Mouse (Mus musculus) heart, embryonic 11.5 days (tissue): ENCODE results near the gene Gm20695. TPM values are rescaled to one million over a fixed set of nuclear protein-coding genes. Genes with fewer than 3 reads are reported as not detected.

Experiments
- ATAC-seq: fragments of 200-750 bp; cut with Nextera tagmentation; replicated peaks from 2 replicates; pipeline ENCODE4 v1.8.0; 2017; ENCODE audit warnings: moderate library complexity; ENCODE audit not compliant: insufficient number of reproducible peaks, low FRiP score, low TSS enrichment
- H3K27ac ChIP-seq: fragments of 300-500 bp; sonication (generic); 2 replicates; pipeline ENCODE4 v1.5.1; 2014; ENCODE audit warnings: mild to moderate bottlenecking, low read depth, low read length
- H3K27me3 ChIP-seq: fragments of 300-500 bp; sonication (generic); 2 replicates; pipeline ENCODE4 v1.6.1; 2014; ENCODE audit warnings: mild to moderate bottlenecking, low read length, mixed read lengths; ENCODE audit not compliant: control insufficient read depth, insufficient read depth
- H3K36me3 ChIP-seq: fragments of 300-500 bp; sonication (generic); 2 replicates; pipeline ENCODE4 v1.6.1; 2014; ENCODE audit warnings: mild to moderate bottlenecking, low read length, moderate library complexity, mixed read lengths; ENCODE audit not compliant: control insufficient read depth, insufficient read depth
- H3K4me1 ChIP-seq: fragments of 300-500 bp; sonication (generic); 2 replicates; pipeline ENCODE4 v1.6.1; 2014; ENCODE audit warnings: low read length; ENCODE audit not compliant: control insufficient read depth, insufficient read depth
- H3K4me2 ChIP-seq: fragments of 300-500 bp; sonication (generic); 2 replicates; pipeline ENCODE4 v1.6.1; 2014; ENCODE audit warnings: mild to moderate bottlenecking, moderate library complexity
- H3K4me3 ChIP-seq: fragments of 300-500 bp; sonication (generic); 2 replicates; pipeline ENCODE4 v1.5.1; 2014; ENCODE audit warnings: low read depth, low read length
- H3K9ac ChIP-seq: fragments of 300-500 bp; sonication (generic); 2 replicates; pipeline ENCODE4 v1.6.1; 2014; ENCODE audit warnings: mild to moderate bottlenecking, low read depth, low read length, moderate library complexity
- H3K9me3 ChIP-seq: fragments of 300-500 bp; sonication (generic); replicated peaks from 2 replicates; pipeline ENCODE4 v1.6.1; 2016; ENCODE audit warnings: low read length; ENCODE audit not compliant: control insufficient read depth
- WGBS: fragments of 180-500 bp; shearing (Covaris S2); extraction: QIAGEN DNeasy Blood & Tissue Kit; methylation state at CpG from one replicate; pipeline ENCODE4 v1.1.7; 2014; ENCODE audit not compliant: insufficient replicate concordance; 5-methylcytosine and 5-hydroxymethylcytosine counted together
- polyA plus RNA-seq: library from polyadenylated mRNA; unstranded; fragments of >200 nt; fragmentation: Nextera tagmentation; extraction: Ambion mirVana; gene quantifications from 2 replicates; pipeline ENCODE4 v1.2.1, GENCODE M21; 2014

Gm20695 gene
- 0.92 and 2.2 TPM in 2 replicates for polyA plus RNA-seq

- Histone ChIP-seq H3K9ac (peak within 1 kb of the TSS; percentile 91), H3K27me3 (no peaks in the 10 kb centered on the region), H3K4me2 (peak within 1 kb of the TSS; percentile 82), H3K27ac (peak within 1 kb of the TSS; percentile 89), H3K36me3 (no peaks in the 10 kb centered on the region), H3K4me3 (peak within 1 kb of the TSS; percentile 97), H3K9me3 (no peaks in the 10 kb centered on the region), H3K4me1 (peaks cover 10% of the 10 kb centered on the region; the same call in 1 of the 2 replicates)
- under 1% methylated on average over 88 of the region's 88 CpGs for WGBS
- peak; percentile 99 for ATAC-seq
These were observed at the start of gene Gm20695, which contains the start of gene Zfp597 for GRCm38 (mm10) chr16:3884201-3885064. Gene Gm20695, plus strand, starts transcription at chr16:3884648. Gene Zfp597, minus strand, starts transcription at chr16:3884561.

- ATAC-seq = no peak
- Histone ChIP-seq H3K36me3 (no peaks in the 10 kb centered on the region), H3K27me3 (no peaks in the 10 kb centered on the region), H3K27ac (no peak overlapping the region), H3K4me3 (no peak overlapping the region), H3K9ac (no peak overlapping the region), H3K4me2 (no peak overlapping the region), H3K9me3 (no peaks in the 10 kb centered on the region), H3K4me1 (no peaks in the 10 kb centered on the region)
- WGBS = 79% methylated on average over 2 of the region's 2 CpGs
These were observed 49.0 kb upstream of the Gm20695 start for GRCm38 (mm10) chr16:3835461-3835860.

- Histone ChIP-seq H3K9me3 (no peaks in the 10 kb centered on the region), H3K27ac (no peak overlapping the region), H3K36me3 (no peaks in the 10 kb centered on the region), H3K4me3 (no peak overlapping the region), H3K27me3 (no peaks in the 10 kb centered on the region), H3K4me1 (no peaks in the 10 kb centered on the region), H3K4me2 (no peak overlapping the region), H3K9ac (no peak overlapping the region)
- 46% methylated on average over 17 of the region's 17 CpGs for WGBS
- no peak for ATAC-seq
These were observed 45.1 kb upstream of the Gm20695 start for GRCm38 (mm10) chr16:3839157-3839885.

- Histone ChIP-seq H3K9me3 (no peaks in the 10 kb centered on the region), H3K4me1 (peaks cover 4% of the 10 kb centered on the region), H3K9ac (no peak overlapping the region), H3K4me2 (no peak overlapping the region), H3K4me3 (no peak overlapping the region), H3K27ac (no peak overlapping the region), H3K36me3 (no peaks in the 10 kb centered on the region), H3K27me3 (no peaks in the 10 kb centered on the region)
- 30% methylated on average over 4 of the region's 4 CpGs for WGBS
- no peak for ATAC-seq
These were observed 41.5 kb upstream of the Gm20695 start for GRCm38 (mm10) chr16:3842989-3843388.

- Histone ChIP-seq H3K4me2 (no peak overlapping the region), H3K27ac (no peak overlapping the region), H3K4me3 (no peak overlapping the region), H3K9ac (no peak overlapping the region), H3K4me1 (peaks cover 6% of the 10 kb centered on the region), H3K9me3 (no peaks in the 10 kb centered on the region), H3K36me3 (no peaks in the 10 kb centered on the region), H3K27me3 (no peaks in the 10 kb centered on the region)
- 74% methylated on average over 1 of the region's 1 CpGs for WGBS
- ATAC-seq = no peak
These were observed 40.7 kb upstream of the Gm20695 start for GRCm38 (mm10) chr16:3843796-3844195.

GRCm38 (mm10) chr16:3846711-3847518 is 37.5 kb upstream of the Gm20695 start, which contains the start of gene Zfp174:
Gene Zfp174, plus strand, starts transcription at chr16:3847268.
- 3% methylated on average over 38 of the region's 38 CpGs for WGBS
- peak; percentile 100 for ATAC-seq
- 0 out of 2 replicates have a peak within 1 kb of the TSS, but pooled peaks have one; percentile 6 for H3K27ac ChIP-seq
- H3K27me3 ChIP-seq = no peaks in the 10 kb centered on the region
- H3K9ac ChIP-seq = peak within 1 kb of the TSS; percentile 74
- H3K36me3 ChIP-seq = no peaks in the 10 kb centered on the region
- peak within 1 kb of the TSS; percentile 71 for H3K4me3 ChIP-seq
- peaks cover 6% of the 10 kb centered on the region for H3K4me1 ChIP-seq
- peak within 1 kb of the TSS; percentile 81 for H3K4me2 ChIP-seq
- H3K9me3 ChIP-seq = no peaks in the 10 kb centered on the region

- Histone ChIP-seq H3K4me1 (peaks cover 6% of the 10 kb centered on the region), H3K4me3 (peak overlapping the region; percentile 71), H3K36me3 (no peaks in the 10 kb centered on the region), H3K27ac (no peak overlapping the region), H3K4me2 (peak overlapping the region; percentile 81), H3K27me3 (no peaks in the 10 kb centered on the region), H3K9me3 (no peaks in the 10 kb centered on the region), H3K9ac (peak overlapping the region; percentile 74)
- ATAC-seq = no peak
- 45% methylated on average over 4 of the region's 4 CpGs for WGBS
These were observed 36.6 kb upstream of the Gm20695 start for GRCm38 (mm10) chr16:3847871-3848270.

- 59% methylated on average over 3 of the region's 3 CpGs for WGBS
- H3K27me3 ChIP-seq = no peaks in the 10 kb centered on the region
- no peaks in the 10 kb centered on the region for H3K36me3 ChIP-seq
- H3K4me1 ChIP-seq = peaks cover 6% of the 10 kb centered on the region
- no peak overlapping the region for H3K4me2 ChIP-seq
- H3K27ac ChIP-seq = no peak overlapping the region
- no peaks in the 10 kb centered on the region for H3K9me3 ChIP-seq
- H3K4me3 ChIP-seq = no peak overlapping the region
- no peak overlapping the region for H3K9ac ChIP-seq
- ATAC-seq = no peak
These were observed 36.0 kb upstream of the Gm20695 start for GRCm38 (mm10) chr16:3848416-3848815.
